Mouse (Mus musculus) kidney, embryonic 16.5 days (tissue): ENCODE data around the gene Olfr417. TPM values are rescaled to one million over a fixed set of nuclear protein-coding genes. Genes with fewer than 3 reads are reported as not detected.
"Not testable (repeated sequence)": the region's sequence is repeated elsewhere in the genome, so short reads cannot be mapped to it uniquely, and the experiment has no call there.

Source experiments
- ATAC-seq: fragments of 200-750 bp; cut with Nextera tagmentation; 2 replicates; pipeline ENCODE4 v1.8.0; 2017; ENCODE audit warnings: moderate TSS enrichment; ENCODE audit not compliant: low FRiP score, low TSS enrichment
- H3K27ac ChIP-seq: fragments of 300-500 bp; sonication (generic); 2 replicates; pipeline ENCODE4 v1.5.1; 2014; ENCODE audit warnings: low read length
- H3K27me3 ChIP-seq: fragments of 300-500 bp; sonication (generic); 2 replicates; pipeline ENCODE4 v1.6.1; 2014; ENCODE audit warnings: low read length, control low read depth, mixed read lengths; ENCODE audit not compliant: insufficient read depth
- H3K36me3 ChIP-seq: fragments of 300-500 bp; sonication (generic); 2 replicates; pipeline ENCODE4 v1.6.1; 2014; ENCODE audit warnings: low read length, control low read depth, mixed read lengths; ENCODE audit not compliant: insufficient read depth
- H3K4me1 ChIP-seq: fragments of 300-500 bp; sonication (generic); 2 replicates; pipeline ENCODE4 v1.6.1; 2014; ENCODE audit warnings: low read length, control low read depth, mixed read lengths; ENCODE audit not compliant: insufficient read depth
- H3K4me2 ChIP-seq: fragments of 300-500 bp; sonication (generic); replicated peaks from 2 replicates; pipeline ENCODE4 v1.6.1; 2014; ENCODE audit warnings: low read depth, low read length
- H3K4me3 ChIP-seq: fragments of 300-500 bp; sonication (generic); 2 replicates; pipeline ENCODE4 v1.5.1; 2014; ENCODE audit warnings: mild to moderate bottlenecking, low read length
- H3K9ac ChIP-seq: fragments of 300-500 bp; sonication (generic); replicated peaks from 2 replicates; pipeline ENCODE4 v1.6.1; 2014; ENCODE audit warnings: low read length
- H3K9me3 ChIP-seq: fragments of 300-500 bp; sonication (generic); 2 replicates; pipeline ENCODE4 v1.6.1; 2016; ENCODE audit warnings: low read length, control low read depth
- WGBS: fragments of 180-500 bp; shearing (Covaris S2); extraction: QIAGEN DNeasy Blood & Tissue Kit; methylation state at CpG from one replicate; pipeline ENCODE4 v1.1.7; 2014; 5-methylcytosine and 5-hydroxymethylcytosine counted together
- polyA plus RNA-seq: library from polyadenylated mRNA; unstranded; fragments of >200 nt; fragmentation: Nextera tagmentation; extraction: Ambion mirVana; gene quantifications from 2 replicates; pipeline ENCODE4 v1.2.1, GENCODE M21; 2015

Olfr417 gene
- not detected in 2 replicates for polyA plus RNA-seq

DNA sequence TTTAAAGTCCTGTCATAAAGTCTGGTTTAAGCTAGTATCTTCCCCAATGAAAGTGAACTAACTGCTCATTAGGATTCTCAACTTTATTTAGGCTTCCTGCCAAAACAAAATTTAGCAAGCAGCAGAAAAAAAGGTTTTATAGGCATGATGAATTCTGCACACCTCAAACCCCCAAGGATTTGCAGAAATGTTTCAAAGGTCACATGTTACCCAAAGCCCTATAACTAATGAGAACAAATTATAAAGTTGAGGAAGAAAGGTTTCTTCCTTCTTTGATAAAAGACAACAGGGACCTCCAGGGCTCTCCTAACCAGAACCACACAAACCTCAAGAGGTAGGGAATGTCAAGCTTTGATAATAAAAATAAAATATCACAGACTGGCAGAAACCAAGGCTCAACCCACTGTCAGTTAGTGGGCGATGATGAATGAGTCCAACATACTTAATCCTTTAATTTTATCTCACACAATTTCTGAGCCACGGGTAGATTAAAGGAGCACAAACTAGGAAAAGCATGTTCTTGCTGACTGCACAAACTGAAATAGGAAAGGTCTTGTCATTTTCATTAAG is at the start of gene Olfr417:
TSS of gene Olfr417 (plus strand) at position 241 of the 570 bp plus-strand sequence.
- no peaks in the 10 kb centered on the region for H3K4me1 ChIP-seq
- no peaks in the 10 kb centered on the region for H3K27me3 ChIP-seq
- 60% methylated on average over 2 of the region's 2 CpGs for WGBS
- H3K9me3 ChIP-seq: no peaks in the 10 kb centered on the region
- H3K4me2 ChIP-seq: no peak within 1 kb of the TSS
- no peak within 1 kb of the TSS for H3K4me3 ChIP-seq
- H3K27ac ChIP-seq: no peak within 1 kb of the TSS
- ATAC-seq: no peak
- H3K36me3 ChIP-seq: no peaks in the 10 kb centered on the region
- no peak within 1 kb of the TSS for H3K9ac ChIP-seq

DNA sequence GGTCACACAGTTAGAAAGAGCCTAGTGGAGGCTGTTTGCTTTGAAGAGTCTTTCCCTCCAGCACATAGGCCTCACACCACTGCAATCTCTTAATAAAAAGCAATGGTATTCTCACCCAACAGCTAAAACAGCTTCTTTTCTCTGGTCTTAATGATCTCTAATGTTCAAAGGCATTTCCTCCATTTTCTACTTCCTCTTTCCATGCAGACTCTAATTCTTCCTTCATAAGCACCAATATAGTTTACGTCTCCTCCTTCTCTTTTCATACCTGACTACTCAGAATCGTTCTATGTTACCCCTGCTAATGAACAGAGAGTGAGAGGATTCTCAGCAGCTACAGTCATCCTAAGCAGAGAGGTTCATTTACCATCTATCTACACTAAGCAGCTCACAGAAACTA is 47.6 kb upstream of the Olfr417 start:
- Histone ChIP-seq H3K27ac (no peak overlapping the region), H3K4me2 (no peak overlapping the region), H3K36me3 (no peaks in the 10 kb centered on the region), H3K27me3 (no peaks in the 10 kb centered on the region), H3K4me3 (no peak overlapping the region), H3K4me1 (no peaks in the 10 kb centered on the region), H3K9me3 (no peaks in the 10 kb centered on the region), H3K9ac (no peak overlapping the region)
- WGBS: 66% methylated on average over 2 of the region's 2 CpGs
- ATAC-seq: no peak

DNA sequence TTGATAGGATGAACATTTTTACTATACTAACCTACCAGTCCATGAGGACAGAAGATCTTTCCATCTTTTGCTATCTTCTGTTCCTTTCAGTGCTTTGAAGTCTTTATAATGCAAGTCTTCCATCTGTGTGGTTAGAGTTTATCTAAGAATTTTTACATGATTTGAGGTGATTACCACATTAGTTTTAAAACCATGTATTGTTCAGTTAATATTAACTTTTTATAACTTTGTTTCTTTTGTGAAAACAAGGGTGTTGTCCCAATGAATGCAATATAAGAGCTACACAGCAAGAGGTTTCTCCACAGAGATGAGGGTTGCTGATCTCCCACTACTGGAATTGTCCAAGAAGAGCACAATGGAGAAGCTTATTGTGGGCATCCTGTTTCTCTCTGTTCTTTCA is 34.7 kb upstream of the Olfr417 start, which contains the start of gene Mptx1:
TSS of gene Mptx1 (plus strand) at position 301 of the 400 bp plus-strand sequence.
- Histone ChIP-seq H3K4me2 (no peak within 1 kb of the TSS), H3K36me3 (no peaks in the 10 kb centered on the region), H3K9me3 (no peaks in the 10 kb centered on the region), H3K27me3 (no peaks in the 10 kb centered on the region), H3K4me1 (no peaks in the 10 kb centered on the region), H3K4me3 (no peak within 1 kb of the TSS), H3K27ac (no peak within 1 kb of the TSS), H3K9ac (no peak within 1 kb of the TSS)
- no peak for ATAC-seq

GRCm38 (mm10) chr1:174353636-174354035 is 11.3 kb upstream of the Olfr417 start:
- not testable (repeated sequence) for H3K4me1 ChIP-seq, ATAC-seq, H3K4me3 ChIP-seq, H3K36me3 ChIP-seq, H3K9me3 ChIP-seq, H3K9ac ChIP-seq, H3K27me3 ChIP-seq, H3K27ac ChIP-seq, H3K4me2 ChIP-seq
- 61% methylated on average over 1 of the region's 1 CpGs for WGBS

DNA sequence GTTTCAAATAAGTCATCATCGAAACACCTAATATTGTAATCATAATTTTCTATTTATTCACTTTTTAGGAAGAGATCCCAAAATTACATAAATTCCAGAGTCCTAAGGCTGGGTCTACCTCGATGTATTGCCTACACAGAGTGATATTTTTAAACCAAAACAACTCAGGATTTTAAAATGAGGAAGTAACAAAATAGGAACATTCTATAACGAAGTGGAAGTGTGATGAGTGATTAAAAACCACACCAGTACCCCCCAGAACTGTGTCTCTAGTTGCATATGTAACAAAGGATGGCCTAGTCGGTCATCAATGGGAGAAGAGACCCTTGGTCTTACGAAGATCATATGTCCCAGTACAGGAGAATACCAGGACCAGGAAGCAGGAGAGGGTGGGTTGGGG is 10.3 kb upstream of the Olfr417 start:
- Histone ChIP-seq H3K4me3 (no peak overlapping the region), H3K4me2 (no peak overlapping the region), H3K4me1 (no peaks in the 10 kb centered on the region), H3K9ac (no peak overlapping the region), H3K27me3 (no peaks in the 10 kb centered on the region), H3K36me3 (no peaks in the 10 kb centered on the region), H3K27ac (no peak overlapping the region), H3K9me3 (no peaks in the 10 kb centered on the region)
- WGBS: 77% methylated on average over 5 of the region's 5 CpGs
- no peak for ATAC-seq

- Histone ChIP-seq H3K9me3 (no peaks in the 10 kb centered on the region), H3K4me3 (no peak overlapping the region), H3K4me1 (no peaks in the 10 kb centered on the region), H3K36me3 (no peaks in the 10 kb centered on the region), H3K27ac (no peak overlapping the region), H3K4me2 (no peak overlapping the region), H3K27me3 (no peaks in the 10 kb centered on the region), H3K9ac (no peak overlapping the region)
- ATAC-seq: no peak
- WGBS: 95% methylated on average over 3 of the region's 3 CpGs
Measured at GRCm38 (mm10) chr1:174373799-174374198, 8.9 kb downstream of the Olfr417 start.

DNA sequence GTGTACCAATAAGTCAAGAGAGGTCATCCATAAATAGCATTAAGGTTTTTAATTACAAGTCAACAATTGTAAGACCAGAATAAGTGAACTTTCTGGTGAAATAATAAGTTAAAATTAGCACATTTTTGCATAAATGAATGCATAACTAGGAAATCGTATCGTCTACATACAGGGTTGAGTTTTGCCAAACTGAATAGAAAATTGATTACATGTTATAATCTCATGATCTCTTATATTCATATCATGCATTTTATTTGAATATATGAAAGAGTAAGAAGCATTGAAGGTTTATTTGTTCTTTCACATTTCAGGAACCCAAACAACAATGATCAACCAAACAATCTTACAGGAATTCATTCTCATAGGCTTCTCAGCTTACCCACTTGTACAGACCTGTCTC is 25.8 kb downstream of the Olfr417 start, which contains the start of gene Olfr248:
TSS of gene Olfr248 (plus strand) at position 301 of the 400 bp plus-strand sequence.
- Histone ChIP-seq H3K4me2 (no peak within 1 kb of the TSS), H3K36me3 (no peaks in the 10 kb centered on the region), H3K27me3 (no peaks in the 10 kb centered on the region), H3K9me3 (no peaks in the 10 kb centered on the region), H3K27ac (no peak within 1 kb of the TSS), H3K4me1 (no peaks in the 10 kb centered on the region), H3K9ac (no peak within 1 kb of the TSS), H3K4me3 (no peak within 1 kb of the TSS)
- WGBS: 94% methylated on average over 2 of the region's 2 CpGs
- ATAC-seq: no peak

DNA sequence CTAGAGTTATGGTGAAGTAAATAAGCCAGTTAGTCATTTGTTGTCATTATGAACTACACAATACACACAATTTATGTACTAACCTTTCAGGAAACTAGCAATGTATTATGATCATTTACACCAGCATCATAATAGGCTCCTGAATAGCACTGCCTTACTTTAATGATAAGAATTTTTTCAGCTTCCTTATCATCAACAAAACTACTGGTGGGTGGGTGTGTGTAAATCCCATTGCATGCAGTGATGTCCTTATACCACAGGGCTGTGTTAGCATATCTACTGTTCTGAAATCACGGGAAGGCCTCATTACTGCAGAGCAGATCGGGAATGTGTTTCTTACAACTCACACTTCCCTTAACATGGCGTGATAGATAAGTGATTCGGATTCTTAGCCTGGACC is 58.0 kb downstream of the Olfr417 start:
- H3K36me3 ChIP-seq: no peaks in the 10 kb centered on the region
- no peak for ATAC-seq

DNA sequence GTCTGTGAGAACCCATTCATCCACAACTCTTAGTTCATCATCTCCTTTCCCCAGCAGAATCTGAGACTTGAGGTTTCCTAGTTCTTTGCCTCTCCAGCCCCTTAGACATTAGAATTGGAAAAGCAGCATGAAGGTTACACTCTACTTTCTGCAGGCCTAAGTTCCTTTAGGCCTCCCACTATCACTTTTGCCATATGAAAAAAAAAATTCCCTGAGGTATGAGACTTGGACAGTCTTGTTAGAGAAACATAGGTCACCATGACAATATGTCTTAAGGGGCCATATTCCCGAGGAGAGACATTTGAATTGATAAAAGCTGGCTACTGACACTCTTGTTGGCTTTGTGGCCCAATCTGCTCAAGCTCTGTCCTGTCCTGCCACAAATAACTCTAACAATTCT is 58.8 kb downstream of the Olfr417 start, which contains the start of gene Olfr414:
TSS of gene Olfr414 (plus strand) at position 301 of the 400 bp plus-strand sequence.
- 81% methylated on average over 1 of the region's 1 CpGs for WGBS
- H3K4me2 ChIP-seq: no peak within 1 kb of the TSS
- ATAC-seq: no peak
- no peaks in the 10 kb centered on the region for H3K27me3 ChIP-seq
- no peaks in the 10 kb centered on the region for H3K36me3 ChIP-seq
- H3K9ac ChIP-seq: no peak within 1 kb of the TSS
- H3K4me3 ChIP-seq: no peak within 1 kb of the TSS
- no peak within 1 kb of the TSS for H3K27ac ChIP-seq
- H3K9me3 ChIP-seq: no peaks in the 10 kb centered on the region
- H3K4me1 ChIP-seq: no peaks in the 10 kb centered on the region

More for the DNA sequence above, 58.0 kb downstream of the Olfr417 start:
- no peak overlapping the region for H3K4me2 ChIP-seq
- H3K4me1 ChIP-seq: no peaks in the 10 kb centered on the region
- no peaks in the 10 kb centered on the region for H3K27me3 ChIP-seq
- H3K9ac ChIP-seq: no peak overlapping the region
- H3K4me3 ChIP-seq: no peak overlapping the region
- H3K27ac ChIP-seq: no peak overlapping the region
- H3K9me3 ChIP-seq: no peaks in the 10 kb centered on the region
- 86% methylated on average over 4 of the region's 4 CpGs for WGBS
